Mouse (Mus musculus) kidney, adult 2 months (tissue): Measurements from ENCODE around the gene Cntnap5a.

ENCODE experiments used
- CTCF ChIP-seq: fragments of 200-500 bp; conservative IDR thresholded peaks from 2 replicates; pipeline ENCODE4 v1.5.1; 2011; ENCODE audit warnings: low read depth, mild to moderate bottlenecking, control low read depth, low read length, moderate library complexity, mixed read lengths; ENCODE audit not compliant: insufficient read depth, insufficient read length
- POLR2A ChIP-seq: fragments of 200-500 bp; IDR thresholded peaks from one replicate; pipeline ENCODE4 v1.6.1; 2011; ENCODE audit warnings: low read depth, low read length, control low read depth

- TF ChIP-seq CTCF (no peak), POLR2A (no peak)
These were observed 345.1 kb downstream of the Cntnap5a start for GRCm38 (mm10) chr1:116029653-116030052.
